Mouse (Mus musculus): Measurements from ENCODE around the gene Ttll1. TPM values are rescaled to one million over a fixed set of nuclear protein-coding genes. Genes with fewer than 3 reads are reported as not detected.

The Ttll1 gene
- polyA plus RNA-seq, 1 experiment from 2014 or later = 100 TPM

- Histone ChIP-seq H3K9me3 (no peaks in the 10 kb centered on the region), H3K9ac (replicated peaks) (no peak overlapping the region), H3K36me3 (no peaks in the 10 kb centered on the region), H3K4me2 (replicated peaks) (no peak overlapping the region), H3K27me3 (peaks cover 17% of the 10 kb centered on the region), H3K4me1 (replicated peaks) (peaks cover under 1% of the 10 kb centered on the region; the same call in 1 of the 2 replicates), H3K27ac (no peak overlapping the region), H3K4me3 (replicated peaks) (no peak overlapping the region)
- no peak for ATAC-seq
- WGBS = 88% methylated on average over 7 of the region's 7 CpGs
Measured at GRCm38 (mm10) chr15:83532606-83533005, 21.9 kb upstream of the Ttll1 start.

GRCm38 (mm10) chr15:83531961-83532469 lies 21.3 kb upstream of the Ttll1 start:
- Histone ChIP-seq H3K9ac (replicated peaks) (no peak overlapping the region), H3K27ac (no peak overlapping the region), H3K9me3 (no peaks in the 10 kb centered on the region), H3K4me1 (replicated peaks) (peaks cover 6% of the 10 kb centered on the region), H3K4me2 (replicated peaks) (no peak overlapping the region), H3K36me3 (no peaks in the 10 kb centered on the region), H3K27me3 (peaks cover 23% of the 10 kb centered on the region), H3K4me3 (replicated peaks) (no peak overlapping the region)
- WGBS = 83% methylated on average over 5 of the region's 5 CpGs
- ATAC-seq = no peak

- Histone ChIP-seq H3K9me3 (no peaks in the 10 kb centered on the region), H3K27me3 (peaks cover 36% of the 10 kb centered on the region), H3K36me3 (no peaks in the 10 kb centered on the region), H3K4me2 (replicated peaks) (no peak overlapping the region), H3K27ac (no peak overlapping the region), H3K4me3 (replicated peaks) (no peak overlapping the region), H3K4me1 (replicated peaks) (peaks cover 18% of the 10 kb centered on the region), H3K9ac (replicated peaks) (no peak overlapping the region)
- WGBS = 81% methylated on average over 6 of the region's 6 CpGs
- ATAC-seq = no peak
Measured at GRCm38 (mm10) chr15:83530688-83531087, 20.0 kb upstream of the Ttll1 start.

- Histone ChIP-seq H3K4me3 (replicated peaks) (no peak overlapping the region), H3K9ac (replicated peaks) (no peak overlapping the region), H3K27me3 (peaks cover 41% of the 10 kb centered on the region), H3K4me1 (replicated peaks) (peaks cover 18% of the 10 kb centered on the region), H3K27ac (no peak overlapping the region), H3K4me2 (replicated peaks) (no peak overlapping the region), H3K9me3 (no peaks in the 10 kb centered on the region), H3K36me3 (no peaks in the 10 kb centered on the region)
- ATAC-seq = no peak
- 87% methylated on average over 9 of the region's 9 CpGs for WGBS
Measured at GRCm38 (mm10) chr15:83530233-83530632, 19.5 kb upstream of the Ttll1 start.

GRCm38 (mm10) chr15:83529765-83530164 lies 19.1 kb upstream of the Ttll1 start:
- ATAC-seq = no peak
- Histone ChIP-seq H3K27me3 (peaks cover 46% of the 10 kb centered on the region), H3K9me3 (no peaks in the 10 kb centered on the region), H3K4me2 (replicated peaks) (no peak overlapping the region), H3K9ac (replicated peaks) (no peak overlapping the region), H3K27ac (no peak overlapping the region), H3K36me3 (no peaks in the 10 kb centered on the region), H3K4me1 (replicated peaks) (peaks cover 18% of the 10 kb centered on the region), H3K4me3 (replicated peaks) (no peak overlapping the region)
- 86% methylated on average over 5 of the region's 5 CpGs for WGBS

GRCm38 (mm10) chr15:83528892-83529291 lies 18.2 kb upstream of the Ttll1 start:
- Histone ChIP-seq H3K36me3 (no peaks in the 10 kb centered on the region), H3K4me3 (replicated peaks) (no peak overlapping the region), H3K9ac (replicated peaks) (no peak overlapping the region), H3K9me3 (no peaks in the 10 kb centered on the region), H3K27ac (no peak overlapping the region), H3K27me3 (peaks cover 52% of the 10 kb centered on the region), H3K4me1 (replicated peaks) (peaks cover 20% of the 10 kb centered on the region), H3K4me2 (replicated peaks) (no peak overlapping the region)
- ATAC-seq = no peak
- 80% methylated on average over 4 of the region's 4 CpGs for WGBS

- Histone ChIP-seq H3K9ac (replicated peaks) (no peak overlapping the region), H3K4me1 (replicated peaks) (peaks cover 29% of the 10 kb centered on the region), H3K36me3 (no peaks in the 10 kb centered on the region), H3K4me3 (replicated peaks) (no peak overlapping the region), H3K27me3 (peaks cover 52% of the 10 kb centered on the region), H3K9me3 (no peaks in the 10 kb centered on the region), H3K27ac (no peak overlapping the region), H3K4me2 (replicated peaks) (peak overlapping the region; percentile 86; the same call in 1 of the 2 replicates)
- ATAC-seq = no peak
- WGBS = 67% methylated on average over 2 of the region's 2 CpGs
Measured at GRCm38 (mm10) chr15:83527747-83528146, 17.1 kb upstream of the Ttll1 start.

GRCm38 (mm10) chr15:83527092-83527437 lies 16.4 kb upstream of the Ttll1 start:
- H3K9me3 ChIP-seq = no peaks in the 10 kb centered on the region
- no peak overlapping the region for H3K27ac ChIP-seq
- peak overlapping the region; percentile 49 for H3K4me3 ChIP-seq (replicated peaks)
- 2% methylated on average over 26 of the region's 26 CpGs for WGBS
- peaks cover 29% of the 10 kb centered on the region for H3K4me1 ChIP-seq (replicated peaks)
- no peak; the same call in 1 of the 2 replicates for ATAC-seq
- peak overlapping the region; percentile 61 for H3K9ac ChIP-seq (replicated peaks)
- peak overlapping the region; percentile 86 for H3K4me2 ChIP-seq (replicated peaks)
- H3K27me3 ChIP-seq = peaks cover 52% of the 10 kb centered on the region
- no peaks in the 10 kb centered on the region for H3K36me3 ChIP-seq

GRCm38 (mm10) chr15:83526424-83527091 lies 15.9 kb upstream of the Ttll1 start, which contains the start of gene Bik:
Gene Bik (plus strand): TSS chr15:83526862.
- Histone ChIP-seq H3K9ac (replicated peaks) (peak within 1 kb of the TSS; percentile 61), H3K36me3 (no peaks in the 10 kb centered on the region), H3K4me1 (replicated peaks) (peaks cover 29% of the 10 kb centered on the region), H3K9me3 (no peaks in the 10 kb centered on the region), H3K4me2 (replicated peaks) (peak within 1 kb of the TSS; percentile 86), H3K4me3 (replicated peaks) (peak within 1 kb of the TSS; percentile 49), H3K27ac (no peak within 1 kb of the TSS), H3K27me3 (peaks cover 52% of the 10 kb centered on the region)
- ATAC-seq = peak; percentile 69
- under 1% methylated on average over 45 of the region's 45 CpGs for WGBS

- WGBS = 80% methylated on average over 3 of the region's 3 CpGs
- Histone ChIP-seq H3K27me3 (peaks cover 51% of the 10 kb centered on the region), H3K27ac (no peak overlapping the region), H3K4me3 (replicated peaks) (no peak overlapping the region), H3K9me3 (no peaks in the 10 kb centered on the region), H3K9ac (replicated peaks) (no peak overlapping the region), H3K36me3 (no peaks in the 10 kb centered on the region), H3K4me1 (replicated peaks) (peaks cover 29% of the 10 kb centered on the region), H3K4me2 (replicated peaks) (no peak overlapping the region)
- no peak for ATAC-seq
Measured at GRCm38 (mm10) chr15:83524333-83524729, 13.6 kb upstream of the Ttll1 start.

GRCm38 (mm10) chr15:83523638-83524332 lies 13.1 kb upstream of the Ttll1 start:
- H3K27ac ChIP-seq = no peak overlapping the region
- no peak overlapping the region; the same call in 1 of the 2 replicates for H3K9ac ChIP-seq (replicated peaks)
- 0 out of 2 replicates have a peak, but pooled peaks have one; percentile 28 for ATAC-seq
- 54% methylated on average over 14 of the region's 14 CpGs for whole genome bisulfite sequencing
- H3K4me1 ChIP-seq (replicated peaks) = peaks cover 29% of the 10 kb centered on the region
- H3K36me3 ChIP-seq = no peaks in the 10 kb centered on the region
- H3K27me3 ChIP-seq = peaks cover 46% of the 10 kb centered on the region
- H3K4me2 ChIP-seq (replicated peaks) = no peak overlapping the region
- H3K9me3 ChIP-seq = no peaks in the 10 kb centered on the region
- H3K4me3 ChIP-seq (replicated peaks) = no peak overlapping the region

GRCm38 (mm10) chr15:83523196-83523595 lies 12.5 kb upstream of the Ttll1 start:
- Histone ChIP-seq H3K4me2 (replicated peaks) (no peak overlapping the region), H3K4me1 (replicated peaks) (peaks cover 31% of the 10 kb centered on the region), H3K9me3 (no peaks in the 10 kb centered on the region), H3K9ac (replicated peaks) (no peak overlapping the region; the same call in 1 of the 2 replicates), H3K4me3 (replicated peaks) (no peak overlapping the region), H3K36me3 (no peaks in the 10 kb centered on the region), H3K27me3 (peaks cover 40% of the 10 kb centered on the region), H3K27ac (no peak overlapping the region)
- ATAC-seq = no peak
- 25% methylated on average over 7 of the region's 7 CpGs for WGBS
